Mouse (Mus musculus) skeletal muscle tissue, adult 2 months (tissue): ENCODE measurements around the gene Mstn.

Experiments
- DNase-seq: peaks from one replicate; pipeline ENCODE4 v3.0.0-alpha.2; 2012; ENCODE audit warnings: low read depth, low spot score

The Mstn gene

GRCm38 (mm10) chr1:53061340-53061739, at the start of gene Mstn:
TSS of gene Mstn (plus strand) at chr1:53061640.
- DNase-seq: peak; percentile 74

GRCm38 (mm10) chr1:53014716-53015115, 46.7 kb upstream of the Mstn start:
- peak; percentile 67 for DNase-seq

GRCm38 (mm10) chr1:53015606-53016005, 45.8 kb upstream of the Mstn start:
- no peak for DNase-seq

GRCm38 (mm10) chr1:53018746-53019505, 42.5 kb upstream of the Mstn start:
- DNase-seq: no peak

GRCm38 (mm10) chr1:53020079-53020478, 41.4 kb upstream of the Mstn start, which contains the start of gene 1700019D03Rik:
TSS of gene 1700019D03Rik (minus strand) at chr1:53020179.
- no peak for DNase-seq

- peak; percentile 27 for DNase-seq
Observed at GRCm38 (mm10) chr1:53032550-53032949, 28.9 kb upstream of the Mstn start.

GRCm38 (mm10) chr1:53037443-53037871, 24.0 kb upstream of the Mstn start:
- peak; percentile 94 for DNase-seq

- DNase-seq: no peak
Observed at GRCm38 (mm10) chr1:53049763-53050427, 11.5 kb upstream of the Mstn start.

- no peak for DNase-seq
Observed at GRCm38 (mm10) chr1:53053087-53054022, 8.1 kb upstream of the Mstn start.

- no peak for DNase-seq
Observed at GRCm38 (mm10) chr1:53059106-53059505, 2.3 kb upstream of the Mstn start.

GRCm38 (mm10) chr1:53060499-53060898, 941 bp upstream of the Mstn start:
- no peak for DNase-seq

- DNase-seq: no peak
Observed at GRCm38 (mm10) chr1:53061871-53062608, 600 bp downstream of the Mstn start.

GRCm38 (mm10) chr1:53063921-53064320, 2.5 kb downstream of the Mstn start:
- DNase-seq: peak; percentile 40

- no peak for DNase-seq
Observed at GRCm38 (mm10) chr1:53069726-53070514, 8.5 kb downstream of the Mstn start.

- no peak for DNase-seq
Observed at GRCm38 (mm10) chr1:53070664-53071175, 9.3 kb downstream of the Mstn start.

- DNase-seq: no peak
Observed at GRCm38 (mm10) chr1:53076656-53077055, 15.2 kb downstream of the Mstn start.

GRCm38 (mm10) chr1:53079876-53080275, 18.4 kb downstream of the Mstn start:
- DNase-seq: peak; percentile 84

GRCm38 (mm10) chr1:53080603-53081002, 19.2 kb downstream of the Mstn start:
- no peak for DNase-seq

- peak; percentile 61 for DNase-seq
Observed at GRCm38 (mm10) chr1:53085256-53085655, 23.8 kb downstream of the Mstn start.

- DNase-seq: no peak
Observed at GRCm38 (mm10) chr1:53085991-53086390, 24.6 kb downstream of the Mstn start.
